Mouse (Mus musculus) liver, postnatal 0 days (tissue): ENCODE measurements at regions not wholly inside any gene's neighbourhood (a gene's known extent, or its start where the extent isn't known, plus 50 kb on each side); places are given as distances from the start of the nearest gene placed in this dataset.

Source experiments
- ATAC-seq: fragments of 200-750 bp; cut with Nextera tagmentation; 2 replicates; pipeline ENCODE4 v1.8.0; 2017; ENCODE audit warnings: mild to moderate bottlenecking, moderate library complexity
- DNase-seq: peaks from one replicate; pipeline ENCODE4 v3.0.0-alpha.2; 2016
- H3K27ac ChIP-seq: fragments of 300-500 bp; sonication (generic); 2 replicates; pipeline ENCODE4 v1.5.1; 2014; ENCODE audit warnings: antibody characterized with exemption, moderate library complexity, mild to moderate bottlenecking, low read depth
- H3K27me3 ChIP-seq: fragments of 300-500 bp; sonication (generic); 2 replicates; pipeline ENCODE4 v1.6.1; 2014; ENCODE audit warnings: low read length, control low read depth, mixed read lengths; ENCODE audit not compliant: insufficient read depth
- H3K36me3 ChIP-seq: fragments of 300-500 bp; sonication (generic); replicated peaks from 2 replicates; pipeline ENCODE4 v1.6.1; 2014; ENCODE audit warnings: mild to moderate bottlenecking, control low read depth, low read length, moderate library complexity, mixed read lengths; ENCODE audit not compliant: insufficient read depth
- H3K4me1 ChIP-seq: fragments of 300-500 bp; sonication (generic); 2 replicates; pipeline ENCODE4 v1.6.1; 2014; ENCODE audit warnings: antibody characterized with exemption, mild to moderate bottlenecking, control low read depth; ENCODE audit not compliant: insufficient read depth
- H3K4me2 ChIP-seq: fragments of 300-500 bp; sonication (generic); 2 replicates; pipeline ENCODE4 v1.6.1; 2014; ENCODE audit warnings: low read depth, mild to moderate bottlenecking, low read length, moderate library complexity, mixed read lengths
- H3K4me3 ChIP-seq: fragments of 300-500 bp; sonication (generic); 2 replicates; pipeline ENCODE4 v1.5.1; 2014; ENCODE audit warnings: low read depth, low read length
- H3K9ac ChIP-seq: fragments of 300-500 bp; sonication (generic); replicated peaks from 2 replicates; pipeline ENCODE4 v1.6.1; 2014; ENCODE audit warnings: mild to moderate bottlenecking, moderate library complexity
- H3K9me3 ChIP-seq: fragments of 300-500 bp; sonication (generic); 2 replicates; pipeline ENCODE4 v1.6.1; 2016; ENCODE audit warnings: mild to moderate bottlenecking, control low read depth, low read length, mixed read lengths
- CTCF ChIP-seq: sonication (generic); IDR thresholded peaks from 2 replicates; pipeline ENCODE4 v1.5.1; 2016; ENCODE audit warnings: antibody characterized with exemption, low read depth
- EP300 ChIP-seq: IDR thresholded peaks from 2 replicates; pipeline ENCODE4 v1.6.1; 2016; ENCODE audit warnings: antibody characterized with exemption, low read depth, mild to moderate bottlenecking
- WGBS: fragments of 180-500 bp; shearing (Covaris S2); extraction: QIAGEN DNeasy Blood & Tissue Kit; methylation state at CpG from one replicate; pipeline ENCODE4 v1.1.7; 2014; ENCODE audit not compliant: insufficient replicate concordance; 5-methylcytosine and 5-hydroxymethylcytosine counted together

DNA sequence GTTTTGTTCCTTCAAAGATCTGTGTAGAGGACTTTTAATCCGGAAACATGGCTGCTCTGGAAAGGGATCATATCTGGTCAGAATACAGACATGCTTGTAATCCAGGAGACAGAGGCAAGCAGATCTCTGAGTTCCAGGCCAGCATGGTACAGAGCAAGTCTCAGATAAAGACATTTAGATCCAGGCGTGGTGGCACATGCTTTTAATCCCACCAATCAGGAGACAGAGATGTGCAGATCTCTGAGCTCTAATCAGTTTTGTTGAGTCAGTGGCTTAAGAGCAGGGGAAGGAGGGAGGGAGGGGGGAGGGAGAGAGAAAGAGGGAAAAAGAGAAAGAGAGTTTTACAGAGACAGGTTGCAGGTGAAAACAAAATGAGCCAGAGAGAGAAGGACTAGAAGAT is 372.0 kb downstream of the Pdha2 start:
- H3K27me3 ChIP-seq: no peaks in the 10 kb centered on the region
- H3K9me3 ChIP-seq: no peaks in the 10 kb centered on the region
- no peak overlapping the region for H3K27ac ChIP-seq
- DNase-seq (no peak), ATAC-seq (no peak)
- 67% methylated on average over 2 of the region's 2 CpGs for WGBS
- no peak overlapping the region for H3K4me2 ChIP-seq
- no peaks in the 10 kb centered on the region for H3K4me1 ChIP-seq
- H3K4me3 ChIP-seq: no peak overlapping the region
- TF ChIP-seq CTCF (no peak), EP300 (no peak)
- H3K9ac ChIP-seq: no peak overlapping the region
- no peaks in the 10 kb centered on the region for H3K36me3 ChIP-seq

DNA sequence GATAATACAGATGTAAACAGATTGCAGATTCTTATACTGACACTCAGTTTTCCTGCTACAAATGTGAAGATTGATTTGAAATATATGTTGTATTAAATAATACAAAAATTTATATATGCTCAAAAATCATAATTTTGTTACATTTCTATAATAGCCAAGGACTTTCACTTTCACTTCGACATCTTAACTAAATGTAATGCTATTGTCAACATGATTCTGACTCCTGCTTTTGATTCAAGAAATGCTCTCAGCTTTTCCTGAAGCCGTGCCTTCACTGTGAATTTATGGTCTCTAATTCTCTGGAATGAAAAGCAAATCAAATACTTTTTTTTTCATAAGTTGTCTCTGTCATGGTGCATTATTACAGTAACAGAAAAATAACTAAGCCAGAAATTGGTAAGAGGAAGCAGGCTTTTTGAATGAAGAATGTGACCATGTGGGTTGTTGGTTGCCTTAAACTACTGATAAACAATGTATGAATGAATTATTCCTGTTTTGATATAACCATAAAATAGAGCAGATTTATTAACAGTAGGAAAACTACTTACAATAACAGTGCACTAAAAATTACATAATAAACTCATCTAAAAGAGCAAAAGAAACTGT is 374.1 kb downstream of the Pdha2 start:
- ATAC-seq: no peak
- DNase-seq: no peak
- Histone ChIP-seq H3K9me3 (no peaks in the 10 kb centered on the region), H3K4me2 (no peak overlapping the region), H3K36me3 (no peaks in the 10 kb centered on the region), H3K27me3 (no peaks in the 10 kb centered on the region), H3K9ac (no peak overlapping the region), H3K4me1 (no peaks in the 10 kb centered on the region), H3K27ac (no peak overlapping the region), H3K4me3 (no peak overlapping the region)
- TF ChIP-seq CTCF (no peak), EP300 (no peak)
- 66% methylated on average over 2 of the region's 2 CpGs for WGBS

DNA sequence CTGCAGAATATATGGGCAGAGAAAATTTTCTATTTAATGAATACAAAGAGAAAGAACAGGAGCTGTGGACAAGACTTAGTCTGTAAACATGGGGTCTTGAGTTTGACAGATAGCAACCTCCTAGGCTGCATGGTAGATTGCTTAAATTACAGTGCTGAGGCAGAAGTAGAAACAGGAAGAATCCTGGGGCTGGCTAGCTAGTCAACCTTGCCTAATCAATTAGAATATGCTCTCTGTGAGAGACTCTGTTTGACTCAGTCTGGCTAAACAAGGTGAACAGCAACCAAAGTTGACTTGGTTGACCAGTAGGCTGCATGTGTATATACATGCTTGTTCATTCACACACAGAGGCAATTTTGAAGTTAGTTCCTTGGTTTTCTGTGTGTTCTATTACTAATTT is 390.9 kb downstream of the Pdha2 start:
- H3K9me3 ChIP-seq: no peaks in the 10 kb centered on the region
- ATAC-seq: no peak

DNA sequence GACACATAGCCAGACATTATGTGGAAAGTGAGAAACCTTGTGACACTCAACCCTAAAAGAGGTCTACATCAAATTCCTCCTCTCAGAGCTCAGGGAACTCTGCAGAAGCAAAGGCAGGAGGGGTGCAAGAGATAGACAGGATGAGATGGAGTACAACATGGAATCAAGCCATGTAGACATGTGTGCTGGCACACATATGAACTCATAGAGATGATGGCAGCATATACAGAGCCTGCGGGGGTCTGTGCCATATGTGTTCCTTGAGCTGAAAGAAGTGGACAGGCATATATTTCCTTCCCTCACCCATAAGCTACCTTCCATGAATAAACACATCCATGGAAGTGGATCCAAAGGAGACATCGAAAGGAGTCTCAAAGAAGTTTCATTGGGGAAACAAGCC is 406.6 kb downstream of the Pdha2 start:
- DNase-seq: no peak
- ATAC-seq: no peak
- Histone ChIP-seq H3K4me3 (no peak overlapping the region), H3K27ac (no peak overlapping the region), H3K9me3 (no peaks in the 10 kb centered on the region), H3K36me3 (no peaks in the 10 kb centered on the region), H3K4me1 (no peaks in the 10 kb centered on the region), H3K27me3 (no peaks in the 10 kb centered on the region), H3K9ac (no peak overlapping the region), H3K4me2 (no peak overlapping the region)
- 80% methylated on average over 2 of the region's 2 CpGs for WGBS
- no peak for TF ChIP-seq EP300
- no peak for TF ChIP-seq CTCF

More for the DNA sequence above, 390.9 kb downstream of the Pdha2 start:
- no peak overlapping the region for H3K27ac ChIP-seq
- DNase-seq: no peak
- H3K4me1 ChIP-seq: no peaks in the 10 kb centered on the region
- H3K4me2 ChIP-seq: no peak overlapping the region
- no peaks in the 10 kb centered on the region for H3K27me3 ChIP-seq
- no peak overlapping the region for H3K9ac ChIP-seq
- no peaks in the 10 kb centered on the region for H3K36me3 ChIP-seq
- no peak overlapping the region for H3K4me3 ChIP-seq
- TF ChIP-seq CTCF: no peak
- TF ChIP-seq EP300: no peak

DNA sequence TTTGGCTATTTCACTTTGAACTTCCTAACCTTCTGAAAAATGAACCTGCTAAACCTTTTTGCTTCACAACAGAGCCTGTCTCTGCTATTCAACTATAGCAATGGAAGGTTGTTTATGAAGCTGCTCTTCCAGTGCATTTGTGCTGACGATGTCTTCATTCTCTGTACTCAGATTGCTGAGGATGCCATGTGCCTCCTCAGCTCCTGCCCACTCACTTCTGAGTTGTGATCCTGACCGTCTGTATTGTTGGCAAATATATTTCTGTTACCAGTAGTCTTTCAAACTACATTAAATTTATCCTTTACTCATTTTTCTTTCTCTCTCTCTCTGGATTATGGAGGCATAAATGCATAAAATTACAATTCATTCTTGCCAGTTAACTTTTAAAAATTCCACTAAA is 419.2 kb downstream of the Pdha2 start:
- Histone ChIP-seq H3K4me2 (no peak overlapping the region), H3K27me3 (no peaks in the 10 kb centered on the region), H3K9ac (no peak overlapping the region), H3K4me3 (no peak overlapping the region), H3K9me3 (no peaks in the 10 kb centered on the region), H3K36me3 (no peaks in the 10 kb centered on the region), H3K4me1 (no peaks in the 10 kb centered on the region), H3K27ac (no peak overlapping the region)
- DNase-seq (no peak), ATAC-seq (no peak)
- TF ChIP-seq EP300 (no peak), CTCF (no peak)
- 68% methylated on average over 2 of the region's 2 CpGs for WGBS

DNA sequence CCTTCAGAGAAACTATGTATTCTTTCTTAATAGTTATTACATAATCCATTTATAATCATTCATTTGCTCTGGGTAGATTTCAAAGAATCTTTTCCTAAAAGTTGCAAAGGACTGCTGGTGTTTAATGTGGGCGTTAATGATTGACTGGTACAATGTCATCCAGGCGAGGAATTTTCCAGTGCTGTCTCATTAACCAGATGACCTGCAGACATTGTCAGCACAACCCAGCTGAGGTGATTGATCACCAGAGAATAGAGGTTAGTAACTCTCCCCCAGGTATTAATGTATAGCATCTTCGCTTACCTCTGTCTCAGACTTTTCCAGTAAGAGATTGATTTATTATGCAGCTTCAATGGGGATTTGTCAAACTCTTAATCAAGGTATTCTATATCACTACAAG is 426.5 kb downstream of the Pdha2 start:
- H3K27ac ChIP-seq: no peak overlapping the region
- H3K27me3 ChIP-seq: no peaks in the 10 kb centered on the region
- ATAC-seq: no peak
- DNase-seq: no peak
- H3K9me3 ChIP-seq: no peaks in the 10 kb centered on the region
- no peak overlapping the region for H3K4me3 ChIP-seq
- TF ChIP-seq CTCF: no peak
- no peak for TF ChIP-seq EP300
- no peaks in the 10 kb centered on the region for H3K36me3 ChIP-seq
- 70% methylated on average over 3 of the region's 3 CpGs for WGBS
- H3K4me2 ChIP-seq: no peak overlapping the region
- H3K4me1 ChIP-seq: no peaks in the 10 kb centered on the region
- H3K9ac ChIP-seq: no peak overlapping the region

DNA sequence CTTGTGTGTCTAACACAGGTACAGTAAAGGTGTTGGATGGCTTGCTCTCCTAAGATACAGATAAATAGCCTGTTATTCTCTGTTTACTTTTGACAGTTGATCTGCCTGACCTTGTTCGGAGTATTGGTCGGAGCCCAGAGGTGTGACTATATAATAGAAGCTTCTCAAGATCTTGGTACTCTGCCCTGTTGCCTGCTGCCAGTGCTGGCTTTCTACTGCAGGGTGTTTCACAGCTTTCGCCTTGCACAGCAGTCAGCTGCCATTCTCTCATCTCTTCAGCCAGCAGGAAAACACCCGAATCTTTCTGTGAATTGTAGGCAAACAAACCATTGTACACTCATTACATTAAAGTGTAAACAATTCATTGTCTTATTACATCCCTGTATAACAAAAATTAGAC is 452.1 kb downstream of the Pdha2 start:
- H3K27me3 ChIP-seq: no peaks in the 10 kb centered on the region
- H3K4me3 ChIP-seq: no peak overlapping the region
- H3K9me3 ChIP-seq: no peaks in the 10 kb centered on the region
- no peaks in the 10 kb centered on the region for H3K36me3 ChIP-seq
- no peak for TF ChIP-seq EP300
- no peak for TF ChIP-seq CTCF
- H3K27ac ChIP-seq: no peak overlapping the region
- no peak overlapping the region for H3K9ac ChIP-seq
- WGBS: 77% methylated on average over 4 of the region's 4 CpGs
- H3K4me2 ChIP-seq: no peak overlapping the region
- H3K4me1 ChIP-seq: no peaks in the 10 kb centered on the region
- ATAC-seq: no peak
- DNase-seq: no peak
